Mouse (Mus musculus): Measurements from ENCODE around the gene Slc29a1. TPM values are rescaled to one million over a fixed set of nuclear protein-coding genes. Genes with fewer than 3 reads are reported as not detected.

The Slc29a1 gene
- polyA plus RNA-seq, 1 experiment from 2014 or later = 39.4 TPM

GRCm38 (mm10) chr17:45598376-45598775 is 1.0 kb downstream of the Slc29a1 start:
- CTCF ChIA-PET = interaction anchor here (1.3 to 1.9 kb wide), 2 partner anchors 12 to 28 kb away, joined by 3 to 11 read pairs; no protein-coding TSS in a partner anchor
- POLR2A ChIA-PET = interaction anchor here (0.6 to 1.8 kb wide), 2 partner anchors 13 to 116 kb away, joined by 3 to 8 read pairs; no protein-coding TSS in a partner anchor
- ATAC-seq (no peak), DNase-seq (ENCODE audit: low read depth, low spot score) (no peak)
- H3K27me3 ChIP-seq = peaks cover 4% of the 10 kb centered on the region
- TF ChIP-seq CTCF (IDR thresholded peaks at IDR 0.05) = no peak
- in situ Hi-C loops (cut with MboI; ENCODE audit: low pct_unique_long_range_greater_than_20kb) = no loop called here

GRCm38 (mm10) chr17:45597787-45598186 is 1.6 kb downstream of the Slc29a1 start:
- CTCF ChIA-PET = interaction anchor here (1.3 to 1.9 kb wide), 2 partner anchors 12 to 29 kb away, joined by 3 to 11 read pairs; no protein-coding TSS in a partner anchor
- no peak for ATAC-seq
- TF ChIP-seq CTCF (IDR thresholded peaks at IDR 0.05) = no peak
- POLR2A ChIA-PET = interaction anchor here (0.6 to 1.8 kb wide), 2 partner anchors 13 to 117 kb away, joined by 3 to 8 read pairs; no protein-coding TSS in a partner anchor
- H3K27me3 ChIP-seq = peaks cover 4% of the 10 kb centered on the region
- no peak for DNase-seq (ENCODE audit: low read depth, low spot score)
- in situ Hi-C loops (cut with MboI; ENCODE audit: low pct_unique_long_range_greater_than_20kb) = no loop called here

- peaks cover 4% of the 10 kb centered on the region for H3K27me3 ChIP-seq
- in situ Hi-C loops (cut with MboI; ENCODE audit: low pct_unique_long_range_greater_than_20kb) = no loop called here
- TF ChIP-seq CTCF (IDR thresholded peaks at IDR 0.05) = no peak
- peak; percentile 63 for ATAC-seq
- ChIA-PET CTCF (interaction anchor here (0.8 to 1.9 kb wide), 5 partner anchors 9 to 30 kb away, joined by 3 to 11 read pairs (median 3); no protein-coding TSS in a partner anchor), POLR2A (interaction anchor here (0.6 to 1.8 kb wide), 4 partner anchors 12 to 337 kb away, joined by 3 to 8 read pairs (median 4); partner anchors contain the start of gene Hsp90ab1)
- peak; percentile 60 for DNase-seq (ENCODE audit: low read depth, low spot score)
These were observed 2.6 kb downstream of the Slc29a1 start for GRCm38 (mm10) chr17:45596631-45597396.

GRCm38 (mm10) chr17:45595736-45596390 is 3.5 kb downstream of the Slc29a1 start:
- POLR2A ChIA-PET = interaction anchor here (0.9 kb wide), 1 partner anchor 23 kb away, joined by 4 read pairs; the partner anchor contains the start of gene Hsp90ab1
- CTCF ChIA-PET = interaction anchor here (1.5 kb wide), 1 partner anchor 9 kb away, joined by 4 read pairs; no protein-coding TSS in a partner anchor
- no peak for DNase-seq (ENCODE audit: low read depth, low spot score)
- no peaks in the 10 kb centered on the region for H3K27me3 ChIP-seq
- no peak for ATAC-seq
- in situ Hi-C loops (cut with MboI; ENCODE audit: low pct_unique_long_range_greater_than_20kb) = no loop called here
- TF ChIP-seq CTCF (IDR thresholded peaks at IDR 0.05) = no peak

GRCm38 (mm10) chr17:45594881-45595735 is 4.3 kb downstream of the Slc29a1 start:
- H3K27me3 ChIP-seq = no peaks in the 10 kb centered on the region
- TF ChIP-seq CTCF (IDR thresholded peaks at IDR 0.05) = no peak
- CTCF ChIA-PET = interaction anchor here (1.2 to 2.9 kb wide), 4 partner anchors 10 to 47 kb away, joined by 3 to 14 read pairs (median 5); no protein-coding TSS in a partner anchor
- in situ Hi-C loops (cut with MboI; ENCODE audit: low pct_unique_long_range_greater_than_20kb) = no loop called here
- DNase-seq (ENCODE audit: low read depth, low spot score) (no peak), ATAC-seq (peak; percentile 27)
- POLR2A ChIA-PET = interaction anchor here (1.2 kb wide), 1 partner anchor 9 kb away, joined by 3 read pairs; no protein-coding TSS in a partner anchor

- DNase-seq (ENCODE audit: low read depth, low spot score) = no peak
- ChIA-PET POLR2A (interaction anchor here (1.2 kb wide), 1 partner anchor 8 kb away, joined by 3 read pairs; no protein-coding TSS in a partner anchor), CTCF (interaction anchor here (1.2 to 2.9 kb wide), 4 partner anchors 9 to 48 kb away, joined by 3 to 14 read pairs (median 5); no protein-coding TSS in a partner anchor)
- no peaks in the 10 kb centered on the region for H3K27me3 ChIP-seq
- ATAC-seq = no peak
- no peak for TF ChIP-seq CTCF (IDR thresholded peaks at IDR 0.05)
- in situ Hi-C loops (cut with MboI; ENCODE audit: low pct_unique_long_range_greater_than_20kb) = no loop called here
These were observed 5.2 kb downstream of the Slc29a1 start for GRCm38 (mm10) chr17:45594195-45594594.

GRCm38 (mm10) chr17:45593479-45593878 is 5.9 kb downstream of the Slc29a1 start:
- DNase-seq (ENCODE audit: low read depth, low spot score) = no peak
- H3K27me3 ChIP-seq = no peaks in the 10 kb centered on the region

GRCm38 (mm10) chr17:45592606-45593431 is 6.6 kb downstream of the Slc29a1 start:
- TF ChIP-seq CTCF (IDR thresholded peaks at IDR 0.05) = no peak
- CTCF ChIA-PET = interaction anchor here (0.6 to 2.9 kb wide), 4 partner anchors 8 to 34 kb away, joined by 3 to 14 read pairs (median 3); no protein-coding TSS in a partner anchor
- no peaks in the 10 kb centered on the region for H3K27me3 ChIP-seq
- POLR2A ChIA-PET = interaction anchor here (0.7 to 1.3 kb wide), 2 partner anchors 8 to 33 kb away, joined by 3 to 4 read pairs; no protein-coding TSS in a partner anchor
- ATAC-seq (no peak), DNase-seq (ENCODE audit: low read depth, low spot score) (no peak)
- in situ Hi-C loops (cut with MboI; ENCODE audit: low pct_unique_long_range_greater_than_20kb) = no loop called here

More at GRCm38 (mm10) chr17:45593479-45593878, 5.9 kb downstream of the Slc29a1 start:
- in situ Hi-C loops (cut with MboI; ENCODE audit: low pct_unique_long_range_greater_than_20kb) = no loop called here
- POLR2A ChIA-PET = interaction anchor here (0.7 to 1.3 kb wide), 2 partner anchors 8 to 32 kb away, joined by 3 to 4 read pairs; no protein-coding TSS in a partner anchor
- CTCF ChIA-PET = interaction anchor here (1.4 to 2.9 kb wide), 3 partner anchors 8 to 49 kb away, joined by 3 to 14 read pairs (median 7); no protein-coding TSS in a partner anchor
- no peak for ATAC-seq
- no peak for TF ChIP-seq CTCF (IDR thresholded peaks at IDR 0.05)

Measured in Patski (cell line).